Mouse (Mus musculus) embryonic facial prominence, embryonic 13.5 days (tissue): ENCODE results near the gene Slc22a22. TPM values are rescaled to one million over a fixed set of nuclear protein-coding genes. Genes with fewer than 3 reads are reported as not detected.
"Not testable (repeated sequence)": the region's sequence is repeated elsewhere in the genome, so short reads cannot be mapped to it uniquely, and the experiment has no call there.

ENCODE experiments used
- ATAC-seq: fragments of 200-750 bp; cut with Nextera tagmentation; 2 replicates; pipeline ENCODE4 v1.8.0; 2017; ENCODE audit warnings: low read depth; ENCODE audit not compliant: insufficient number of reproducible peaks, insufficient read depth, low FRiP score, low TSS enrichment
- H3K27ac ChIP-seq: fragments of 300-500 bp; sonication (generic); 2 replicates; pipeline ENCODE4 v1.5.1; 2015; ENCODE audit warnings: moderate library complexity, mild to moderate bottlenecking, inconsistent platforms
- H3K27me3 ChIP-seq: fragments of 300-500 bp; sonication (generic); 2 replicates; pipeline ENCODE4 v1.6.1; 2015; ENCODE audit warnings: mild to moderate bottlenecking, inconsistent platforms
- H3K36me3 ChIP-seq: fragments of 300-500 bp; sonication (generic); 2 replicates; pipeline ENCODE4 v1.6.1; 2015; ENCODE audit warnings: mild to moderate bottlenecking, inconsistent platforms
- H3K4me1 ChIP-seq: fragments of 300-500 bp; sonication (generic); 2 replicates; pipeline ENCODE4 v1.6.1; 2015; ENCODE audit warnings: inconsistent platforms
- H3K4me2 ChIP-seq: fragments of 300-500 bp; sonication (generic); 2 replicates; pipeline ENCODE4 v1.6.1; 2015; ENCODE audit warnings: moderate library complexity, mild to moderate bottlenecking, inconsistent platforms
- H3K4me3 ChIP-seq: fragments of 300-500 bp; sonication (generic); 2 replicates; pipeline ENCODE4 v1.5.1; 2015; ENCODE audit warnings: mild to moderate bottlenecking, inconsistent platforms
- H3K9ac ChIP-seq: fragments of 300-500 bp; sonication (generic); 2 replicates; pipeline ENCODE4 v1.6.1; 2015; ENCODE audit warnings: mild to moderate bottlenecking, inconsistent platforms
- H3K9me3 ChIP-seq: fragments of 300-500 bp; sonication (generic); 2 replicates; pipeline ENCODE4 v1.6.1; 2016; ENCODE audit warnings: inconsistent platforms
- WGBS: fragments of 180-500 bp; shearing (Covaris S2); methylation state at CpG from one replicate; pipeline ENCODE4 v1.1.7; 2015; ENCODE audit warnings: mixed read lengths; 5-methylcytosine and 5-hydroxymethylcytosine counted together
- polyA plus RNA-seq: library from polyadenylated mRNA; unstranded; fragments of >200 nt; fragmentation: Nextera tagmentation; extraction: Ambion mirVana; gene quantifications from 2 replicates; pipeline ENCODE4 v1.2.1, GENCODE M21; 2015

The Slc22a22 gene
- polyA plus RNA-seq, 1 experiment from 2014 or later, result not detected

DNA sequence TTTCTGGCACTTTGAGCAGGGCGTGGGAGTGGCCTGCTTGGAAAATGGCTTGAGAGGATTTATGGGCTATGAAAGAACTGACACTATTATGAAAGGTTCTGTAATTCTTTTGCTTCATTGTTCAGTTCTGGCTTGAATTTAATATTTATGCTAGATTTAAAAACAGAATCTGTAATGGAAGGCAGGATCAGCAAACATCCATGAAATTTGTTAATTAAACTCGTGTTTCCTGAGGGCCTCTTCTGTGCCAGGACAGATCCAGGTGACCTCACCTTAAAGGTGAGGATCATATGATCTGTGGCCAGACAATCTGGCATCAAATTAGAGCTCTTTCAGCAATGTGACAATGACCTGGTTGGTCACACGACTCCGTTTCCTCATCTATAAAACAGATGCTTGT lies 122.1 kb downstream of the Slc22a22 start:
- Histone ChIP-seq H3K4me1 (0 out of 2 replicates have a peak, but pooled peaks cover 5% of the 10 kb centered on the region), H3K27me3 (no peaks in the 10 kb centered on the region), H3K9me3 (no peaks in the 10 kb centered on the region), H3K27ac (no peak overlapping the region), H3K4me3 (no peak overlapping the region), H3K4me2 (no peak overlapping the region), H3K36me3 (no peaks in the 10 kb centered on the region), H3K9ac (no peak overlapping the region)
- WGBS, result 50% methylated on average over 4 of the region's 4 CpGs
- no peak for ATAC-seq

DNA sequence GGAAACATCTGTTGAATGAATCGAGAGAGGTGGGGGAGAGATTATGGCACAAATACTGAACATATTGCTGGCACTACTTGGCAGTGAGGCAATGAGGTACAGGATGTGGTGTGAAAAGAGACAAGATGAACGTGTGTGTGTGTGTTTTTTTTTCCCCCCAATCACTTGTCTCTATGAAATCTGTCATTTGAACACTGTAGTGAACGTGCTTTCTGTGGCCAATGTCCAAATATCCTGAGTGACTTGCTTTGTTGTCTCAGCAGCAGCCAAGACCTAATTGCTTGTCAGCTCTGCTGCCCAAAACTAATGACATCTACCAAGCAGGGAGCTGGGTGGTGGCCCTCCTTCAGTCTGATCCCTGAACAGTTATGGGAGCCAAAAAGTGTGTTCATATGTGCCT lies 136.9 kb downstream of the Slc22a22 start:
- Histone ChIP-seq H3K27ac (no peak overlapping the region), H3K4me1 (no peaks in the 10 kb centered on the region), H3K27me3 (no peaks in the 10 kb centered on the region), H3K4me3 (no peak overlapping the region), H3K4me2 (no peak overlapping the region), H3K9me3 (no peaks in the 10 kb centered on the region), H3K9ac (no peak overlapping the region), H3K36me3 (no peaks in the 10 kb centered on the region)
- ATAC-seq, result no peak
- WGBS, result 58% methylated on average over 3 of the region's 3 CpGs

DNA sequence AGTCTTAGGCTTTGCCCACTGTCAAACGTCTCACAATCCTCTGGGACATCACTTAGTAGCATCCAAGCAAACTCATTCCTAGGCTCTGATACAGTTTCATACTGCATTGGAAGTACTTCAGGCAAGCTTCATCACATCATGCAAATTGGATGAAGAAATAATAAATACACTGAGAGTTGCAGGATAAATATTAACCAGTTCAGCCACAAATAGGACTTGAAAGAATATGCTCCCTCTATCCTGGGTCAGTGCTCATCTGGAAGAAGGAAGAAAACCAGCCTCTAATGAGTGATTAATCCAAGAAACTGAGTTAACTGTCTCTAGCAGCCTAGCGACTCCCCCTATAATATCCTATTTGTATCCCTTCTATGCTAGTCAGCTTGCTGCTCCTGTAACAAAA lies 146.1 kb downstream of the Slc22a22 start:
- no peaks in the 10 kb centered on the region for H3K4me1 ChIP-seq
- WGBS, result 63% methylated on average over 2 of the region's 2 CpGs
- H3K9me3 ChIP-seq, result no peaks in the 10 kb centered on the region
- no peak overlapping the region for H3K4me3 ChIP-seq
- no peak overlapping the region for H3K9ac ChIP-seq
- H3K27me3 ChIP-seq, result no peaks in the 10 kb centered on the region
- H3K27ac ChIP-seq, result no peak overlapping the region
- no peaks in the 10 kb centered on the region for H3K36me3 ChIP-seq
- ATAC-seq, result no peak
- no peak overlapping the region for H3K4me2 ChIP-seq

DNA sequence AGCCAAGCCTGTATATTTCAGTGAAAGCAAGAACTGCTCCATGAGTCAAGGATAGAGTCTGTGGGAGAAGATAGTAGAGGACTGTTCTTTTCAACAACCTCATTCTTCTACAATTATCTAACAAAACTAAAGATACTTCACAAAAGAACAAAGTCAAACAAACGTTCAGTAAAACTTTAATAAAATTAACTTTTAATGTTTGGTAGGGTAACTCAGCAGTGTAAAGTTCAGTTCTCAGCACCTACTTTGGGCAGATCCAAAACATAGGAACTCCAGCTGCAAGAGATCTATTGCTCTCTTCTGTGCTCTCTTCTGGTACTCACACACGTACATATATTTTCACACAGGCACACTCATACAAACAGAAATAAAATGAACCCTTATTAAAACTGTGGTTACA lies 159.4 kb downstream of the Slc22a22 start:
- H3K27me3 ChIP-seq, result no peaks in the 10 kb centered on the region
- no peak overlapping the region for H3K9ac ChIP-seq
- H3K4me2 ChIP-seq, result no peak overlapping the region
- WGBS, result 79% methylated on average over 2 of the region's 2 CpGs
- H3K9me3 ChIP-seq, result no peaks in the 10 kb centered on the region
- no peak overlapping the region for H3K4me3 ChIP-seq
- H3K36me3 ChIP-seq, result no peaks in the 10 kb centered on the region
- no peaks in the 10 kb centered on the region for H3K4me1 ChIP-seq
- H3K27ac ChIP-seq, result no peak overlapping the region
- no peak for ATAC-seq

DNA sequence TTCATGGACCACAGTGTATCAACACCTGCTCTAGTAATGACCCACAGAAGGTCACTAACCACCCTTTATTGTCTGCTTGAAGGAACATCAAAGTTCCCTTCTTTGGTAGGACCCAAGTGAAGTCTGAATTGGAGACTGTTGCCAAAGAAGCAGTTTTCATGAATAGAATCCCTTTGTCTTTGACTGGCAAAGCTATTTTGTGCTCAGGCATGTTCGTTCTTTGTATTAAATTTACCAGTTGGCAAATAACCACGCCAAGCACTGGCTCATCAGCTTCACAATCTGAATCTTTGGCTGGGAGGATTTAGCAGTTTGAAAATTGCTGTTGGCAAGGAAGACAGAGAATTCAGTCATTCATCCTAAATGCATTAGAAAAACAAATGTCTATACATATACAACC lies 160.9 kb downstream of the Slc22a22 start:
- Histone ChIP-seq H3K9ac (no peak overlapping the region), H3K36me3 (no peaks in the 10 kb centered on the region), H3K9me3 (peaks cover 4% of the 10 kb centered on the region; the same call in 1 of the 2 replicates), H3K4me3 (no peak overlapping the region), H3K27me3 (no peaks in the 10 kb centered on the region), H3K4me2 (no peak overlapping the region), H3K27ac (no peak overlapping the region), H3K4me1 (no peaks in the 10 kb centered on the region)
- 81% methylated on average over 2 of the region's 2 CpGs for WGBS
- ATAC-seq, result no peak

DNA sequence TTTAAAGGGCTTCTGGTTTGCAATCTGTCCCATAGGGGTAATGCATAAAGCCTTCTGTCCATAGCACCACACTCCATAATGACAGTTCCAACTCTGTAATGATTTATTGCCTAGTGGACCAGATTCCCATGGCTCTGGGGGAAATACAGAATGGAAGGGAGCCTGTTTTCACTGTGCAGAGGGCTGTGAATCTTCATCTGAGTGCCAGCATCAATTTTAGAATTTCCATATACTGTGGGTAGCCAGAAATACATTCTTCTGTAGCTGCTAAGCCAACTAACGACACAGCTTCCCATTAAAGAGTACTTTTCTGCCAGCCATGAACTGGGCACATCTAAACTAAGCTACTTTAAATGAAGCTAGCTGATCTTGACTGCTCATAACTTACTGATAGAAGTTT lies 174.7 kb downstream of the Slc22a22 start:
- Histone ChIP-seq H3K4me1 (no peaks in the 10 kb centered on the region), H3K4me3 (no peak overlapping the region), H3K36me3 (no peaks in the 10 kb centered on the region), H3K27me3 (no peaks in the 10 kb centered on the region), H3K9ac (no peak overlapping the region), H3K9me3 (no peaks in the 10 kb centered on the region), H3K27ac (no peak overlapping the region), H3K4me2 (no peak overlapping the region)
- WGBS, result 78% methylated on average over 1 of the region's 1 CpGs
- no peak for ATAC-seq

DNA sequence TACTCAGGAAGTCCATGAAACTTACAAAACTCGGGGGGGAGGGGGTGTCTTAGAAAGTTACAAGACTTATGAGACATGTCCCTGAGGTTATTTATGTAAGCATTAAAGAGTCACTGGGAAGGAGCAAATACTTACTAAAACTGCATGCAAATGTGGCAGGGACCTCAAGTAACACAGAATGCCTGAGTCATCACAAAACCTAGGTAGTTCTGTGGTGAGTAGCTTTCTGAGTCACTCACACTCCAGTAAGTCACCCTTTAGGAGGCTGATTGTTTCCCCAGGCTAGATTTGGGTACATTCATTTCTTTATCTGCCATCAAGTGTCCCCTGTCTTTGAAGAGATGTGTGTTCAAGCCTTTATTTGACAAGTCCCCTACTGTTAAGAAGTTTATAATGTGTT lies 198.9 kb downstream of the Slc22a22 start:
- ATAC-seq, result no peak
- no peaks in the 10 kb centered on the region for H3K9me3 ChIP-seq
- no peak overlapping the region for H3K9ac ChIP-seq
- no peaks in the 10 kb centered on the region for H3K27me3 ChIP-seq
- H3K36me3 ChIP-seq, result no peaks in the 10 kb centered on the region
- peaks cover 4% of the 10 kb centered on the region; the same call in 1 of the 2 replicates for H3K4me1 ChIP-seq
- no peak overlapping the region for H3K27ac ChIP-seq
- no peak overlapping the region for H3K4me3 ChIP-seq
- 49% methylated on average over 1 of the region's 1 CpGs for WGBS
- no peak overlapping the region for H3K4me2 ChIP-seq

DNA sequence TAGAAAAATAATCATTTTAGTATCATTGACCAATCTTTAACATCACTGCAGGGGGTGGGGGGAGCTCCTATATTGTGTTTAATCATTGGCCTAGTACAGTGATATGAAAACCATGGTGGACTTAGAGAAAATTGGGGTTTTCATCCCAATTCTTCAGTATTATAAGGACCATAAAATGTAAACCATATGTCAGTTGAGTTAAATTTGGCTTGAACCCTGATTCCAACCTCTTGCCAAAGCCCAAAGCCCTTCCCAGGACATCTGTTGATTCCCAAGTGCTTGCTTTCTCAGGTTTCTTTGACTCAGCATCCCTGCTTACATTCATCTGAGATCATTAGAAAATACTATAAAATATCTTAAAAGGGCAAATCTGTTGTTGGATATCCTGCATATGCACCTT lies 201.0 kb downstream of the Slc22a22 start:
- H3K4me1 ChIP-seq, result peaks cover 4% of the 10 kb centered on the region; the same call in 1 of the 2 replicates
- no peak for ATAC-seq

DNA sequence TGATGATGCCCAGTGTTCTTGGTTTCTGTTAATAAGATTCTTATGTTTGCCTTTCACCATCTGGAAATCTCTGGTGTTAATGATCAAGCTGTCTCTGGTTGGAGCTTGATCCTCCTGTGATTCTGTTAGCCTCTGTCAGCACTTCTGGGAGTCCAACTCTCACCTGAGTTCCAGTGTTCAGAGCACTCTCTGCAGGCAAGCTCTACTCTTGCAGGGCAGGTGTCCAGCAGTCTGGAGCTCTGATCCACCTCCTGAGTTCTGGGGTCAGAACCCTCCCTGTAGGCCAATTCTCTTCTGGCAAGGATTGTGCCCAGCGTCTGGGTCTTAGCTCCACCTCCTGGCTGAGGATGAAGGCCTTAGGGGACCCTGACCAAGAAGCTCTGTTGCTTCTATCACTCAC lies 237.4 kb downstream of the Slc22a22 start:
- H3K27me3 ChIP-seq, H3K27ac ChIP-seq, H3K9ac ChIP-seq, H3K4me2 ChIP-seq, H3K4me1 ChIP-seq, H3K9me3 ChIP-seq, H3K4me3 ChIP-seq, ATAC-seq, H3K36me3 ChIP-seq: not testable (repeated sequence)
- WGBS, result 84% methylated on average over 1 of the region's 1 CpGs

More for the DNA sequence above, 201.0 kb downstream of the Slc22a22 start:
- no peak overlapping the region for H3K4me2 ChIP-seq
- no peak overlapping the region for H3K9ac ChIP-seq
- no peak overlapping the region for H3K27ac ChIP-seq
- H3K9me3 ChIP-seq, result no peaks in the 10 kb centered on the region
- H3K4me3 ChIP-seq, result no peak overlapping the region
- H3K27me3 ChIP-seq, result no peaks in the 10 kb centered on the region
- no peaks in the 10 kb centered on the region for H3K36me3 ChIP-seq

DNA sequence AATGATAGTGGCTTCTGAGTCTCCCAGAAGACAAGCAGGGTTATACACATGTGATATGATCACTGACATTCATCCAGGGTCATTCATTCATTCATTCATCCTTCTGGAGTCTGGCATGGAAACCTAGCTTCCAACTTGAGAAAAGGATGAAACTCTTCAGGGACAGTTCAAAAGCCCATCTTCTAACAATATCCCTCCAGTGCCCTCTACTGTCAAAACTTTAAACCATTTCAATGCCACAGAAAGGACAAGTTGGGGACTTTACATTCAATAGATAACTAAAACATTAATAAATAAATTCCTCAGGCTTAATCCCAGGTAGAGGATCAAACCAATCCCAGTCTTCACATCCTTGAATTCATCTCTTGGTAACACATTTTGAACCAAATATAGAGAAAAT lies 247.0 kb downstream of the Slc22a22 start:
- no peak overlapping the region for H3K9ac ChIP-seq
- no peak overlapping the region for H3K27ac ChIP-seq
- H3K4me2 ChIP-seq, result no peak overlapping the region
- H3K4me3 ChIP-seq, result no peak overlapping the region
- H3K4me1 ChIP-seq, result no peaks in the 10 kb centered on the region
- ATAC-seq, result no peak
- H3K27me3 ChIP-seq, result no peaks in the 10 kb centered on the region
- H3K9me3 ChIP-seq, result no peaks in the 10 kb centered on the region
- no peaks in the 10 kb centered on the region for H3K36me3 ChIP-seq

DNA sequence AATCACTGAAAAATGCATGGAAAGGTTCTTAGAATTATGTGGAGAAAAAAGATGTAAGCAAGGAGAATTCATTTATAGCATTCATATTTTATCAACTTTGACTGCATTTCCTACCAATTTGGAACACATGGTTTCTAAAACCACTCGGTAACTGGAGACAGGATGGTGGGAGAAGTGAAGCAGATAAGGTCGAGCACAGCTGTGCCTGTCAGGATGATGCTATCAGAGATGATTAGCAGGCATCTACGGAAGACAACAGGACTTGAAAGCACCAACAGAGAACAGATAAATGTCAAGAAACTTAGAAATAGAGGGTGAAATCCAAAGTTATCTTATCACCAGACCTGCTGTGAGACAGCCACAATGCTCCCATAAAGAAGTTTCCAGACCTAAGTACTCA lies 272.1 kb downstream of the Slc22a22 start:
- WGBS, result 40% methylated on average over 3 of the region's 3 CpGs
- no peaks in the 10 kb centered on the region for H3K27me3 ChIP-seq
- H3K36me3 ChIP-seq, result no peaks in the 10 kb centered on the region
- H3K27ac ChIP-seq, result no peak overlapping the region
- no peak overlapping the region for H3K9ac ChIP-seq
- H3K9me3 ChIP-seq, result no peaks in the 10 kb centered on the region
- H3K4me1 ChIP-seq, result no peaks in the 10 kb centered on the region
- H3K4me3 ChIP-seq, result no peak overlapping the region
- no peak for ATAC-seq
- H3K4me2 ChIP-seq, result no peak overlapping the region

DNA sequence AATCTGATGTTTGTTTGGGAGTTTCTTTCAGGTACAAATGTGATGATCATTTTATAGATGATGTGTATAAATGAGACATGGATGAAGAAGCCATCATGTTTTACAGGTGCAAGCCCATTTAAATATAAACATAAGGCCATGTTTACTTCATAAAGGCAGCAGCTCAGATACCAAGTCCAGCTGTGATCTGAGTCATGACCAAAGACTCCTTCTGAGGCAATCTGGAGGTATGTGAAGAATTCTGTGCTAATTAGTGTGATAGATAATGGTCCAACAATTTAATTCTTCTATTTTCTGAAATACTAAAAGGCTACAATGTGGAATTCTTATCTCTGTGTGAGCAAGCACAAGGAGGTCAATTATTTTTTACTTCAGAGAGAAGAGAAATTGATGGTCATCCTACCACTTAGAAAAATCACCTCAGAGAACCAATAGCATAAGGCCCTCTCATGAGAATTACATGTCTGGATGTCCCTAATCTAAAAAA lies 272.9 kb downstream of the Slc22a22 start:
- Histone ChIP-seq H3K4me3 (no peak overlapping the region), H3K4me2 (no peak overlapping the region), H3K4me1 (no peaks in the 10 kb centered on the region), H3K9ac (no peak overlapping the region), H3K27me3 (no peaks in the 10 kb centered on the region), H3K27ac (no peak overlapping the region), H3K9me3 (no peaks in the 10 kb centered on the region), H3K36me3 (no peaks in the 10 kb centered on the region)
- no peak for ATAC-seq
